Mouse (Mus musculus): ENCODE results near the gene Hist1h1t. TPM values are rescaled to one million over a fixed set of nuclear protein-coding genes. Genes with fewer than 3 reads are reported as not detected.
"Not testable (repeated sequence)": the region's sequence is repeated elsewhere in the genome, so short reads cannot be mapped to it uniquely, and the experiment has no call there.

Hist1h1t gene
- not detected in 2 replicates for polyA plus RNA-seq (2012; rRNA removed)

GRCm38 (mm10) chr13:23695514-23695913 is at the start of gene Hist1h1t:
Gene Hist1h1t, plus strand, starts transcription at chr13:23695814.
- no peak for DNase-seq (ENCODE audit: low read depth)

- DNase-seq (ENCODE audit: low read depth) = no peak
These were observed 35.8 kb upstream of the Hist1h1t start for GRCm38 (mm10) chr13:23659636-23660366.

- DNase-seq (ENCODE audit: low read depth) = no peak
These were observed 33.1 kb upstream of the Hist1h1t start for GRCm38 (mm10) chr13:23662536-23662935.

GRCm38 (mm10) chr13:23681990-23682582 is 13.5 kb upstream of the Hist1h1t start:
- no peak for DNase-seq (ENCODE audit: low read depth)

- no peak for DNase-seq (ENCODE audit: low read depth)
These were observed 13.0 kb upstream of the Hist1h1t start for GRCm38 (mm10) chr13:23682623-23682946.

GRCm38 (mm10) chr13:23682947-23683754 is 12.5 kb upstream of the Hist1h1t start:
- DNase-seq (ENCODE audit: low read depth) = not testable (repeated sequence)

- peak; percentile 95 for DNase-seq (ENCODE audit: low read depth)
These were observed 11.8 kb upstream of the Hist1h1t start, which contains the start of the genes Hist1h2ac and Hist1h2bc for GRCm38 (mm10) chr13:23683755-23684281. Gene Hist1h2ac, minus strand, starts transcription at chr13:23683948. Gene Hist1h2bc, plus strand, starts transcription at chr13:23684199.

GRCm38 (mm10) chr13:23684295-23684945 is 11.2 kb upstream of the Hist1h1t start:
- not testable (repeated sequence) for DNase-seq (ENCODE audit: low read depth)

- no peak for DNase-seq (ENCODE audit: low read depth)
These were observed 10.3 kb upstream of the Hist1h1t start for GRCm38 (mm10) chr13:23685121-23685861.

- DNase-seq (ENCODE audit: low read depth) = no peak
These were observed 9.6 kb upstream of the Hist1h1t start for GRCm38 (mm10) chr13:23685966-23686365.

- no peak for DNase-seq (ENCODE audit: low read depth)
These were observed 8.4 kb upstream of the Hist1h1t start for GRCm38 (mm10) chr13:23687181-23687580.

- DNase-seq (ENCODE audit: low read depth) = no peak
These were observed 7.7 kb upstream of the Hist1h1t start for GRCm38 (mm10) chr13:23687907-23688306.

- DNase-seq (ENCODE audit: low read depth) = no peak
These were observed 6.7 kb upstream of the Hist1h1t start for GRCm38 (mm10) chr13:23688956-23689355.

GRCm38 (mm10) chr13:23689459-23689858 is 6.2 kb upstream of the Hist1h1t start:
- DNase-seq (ENCODE audit: low read depth) = no peak

GRCm38 (mm10) chr13:23693856-23694440 is 1.7 kb upstream of the Hist1h1t start:
- DNase-seq (ENCODE audit: low read depth) = no peak

- DNase-seq (ENCODE audit: low read depth) = no peak
These were observed 658 bp upstream of the Hist1h1t start for GRCm38 (mm10) chr13:23694956-23695355.

GRCm38 (mm10) chr13:23696061-23696474 is 454 bp downstream of the Hist1h1t start:
- no peak for DNase-seq (ENCODE audit: low read depth)

- no peak for DNase-seq (ENCODE audit: low read depth)
These were observed 2.1 kb downstream of the Hist1h1t start for GRCm38 (mm10) chr13:23697491-23698299.

GRCm38 (mm10) chr13:23698300-23698693 is 2.7 kb downstream of the Hist1h1t start, which contains the start of gene Hist1h4c:
Gene Hist1h4c, minus strand, starts transcription at chr13:23698454.
- DNase-seq (ENCODE audit: low read depth) = peak; percentile 94

- no peak for DNase-seq (ENCODE audit: low read depth)
These were observed 3.4 kb downstream of the Hist1h1t start for GRCm38 (mm10) chr13:23698996-23699395.
